In genomic region chr4:41711705-41712375, GRCm38 (mm10) we compare ENCODE assay signal across 8 mouse cellular contexts. TPM values are rescaled to one million over a fixed set of nuclear protein-coding genes. Genes with fewer than 3 reads are reported as not detected.
DNase-seq lines count a peak whose midpoint lies in the region; ATAC-seq and TF ChIP-seq lines count a peak whose summit lies in the region.

No protein-coding gene starts in this region.

- H3K79me2 ChIP-seq in liver, adult 2 months (ENCODE audit: control insufficient read depth, insufficient read depth, low read length), result peaks cover 2% of the 10 kb centered on the region; the same call in 1 of the 2 replicates

- WGBS in liver, adult 2 months, result 50% methylated on average over 16 of the region's 16 CpGs
- WGBS in embryonic facial prominence, embryonic 10.5 days, result 82% methylated on average over 16 of the region's 16 CpGs
- WGBS in intestine, embryonic 16.5 days, result 72% methylated on average over 16 of the region's 16 CpGs
- WGBS in olfactory bulb, adult 2 months, result 52% methylated on average over 16 of the region's 16 CpGs

- no peak for ATAC-seq in intestine, embryonic 16.5 days
- ATAC-seq in inflammation-experienced regulatory T-cells, adult 6 months, result no peak

- no peaks in the 10 kb centered on the region for H3K9me3 ChIP-seq in embryonic facial prominence, embryonic 10.5 days
- no peaks in the 10 kb centered on the region for H3K9me3 ChIP-seq in intestine, embryonic 16.5 days (ENCODE audit: control insufficient read depth, low read length)

- H3K4me2 ChIP-seq in intestine, embryonic 16.5 days (ENCODE audit: low read depth, low read length), result peak overlapping the region; percentile 88

- no peak for TF ChIP-seq POLR2A in liver, adult 2 months (IDR thresholded peaks at IDR 0.05; ENCODE audit: extremely low read depth, insufficient read depth, low read length)
- no peak for TF ChIP-seq POLR2A in olfactory bulb, adult 2 months (IDR thresholded peaks at IDR 0.05; ENCODE audit: insufficient read depth, low read depth, low read length)

- peak overlapping the region; percentile 76 for H3K9ac ChIP-seq in liver, adult 2 months (ENCODE audit: low read depth, low read length)
- peak overlapping the region; percentile 95 for H3K9ac ChIP-seq in intestine, embryonic 16.5 days (ENCODE audit: low read depth, low read length)

- H3K36me3 ChIP-seq in liver, adult 2 months (ENCODE audit: control insufficient read depth, insufficient read depth, low read length), result no peaks in the 10 kb centered on the region
- peaks cover 34% of the 10 kb centered on the region for H3K36me3 ChIP-seq in embryonic facial prominence, embryonic 10.5 days (replicated peaks)
- no peaks in the 10 kb centered on the region; the same call in 1 of the 2 replicates for H3K36me3 ChIP-seq in intestine, embryonic 16.5 days (ENCODE audit: control insufficient read depth, insufficient read depth, low read length)

- H3K4me3 ChIP-seq in liver, adult 2 months (ENCODE audit: insufficient read depth, low read depth, low read length), result peak overlapping the region; percentile 34; the same call in 1 of the 2 replicates
- peak overlapping the region; percentile 89 for H3K4me3 ChIP-seq in embryonic facial prominence, embryonic 10.5 days
- H3K4me3 ChIP-seq in intestine, embryonic 16.5 days (ENCODE audit: low read length), result peak overlapping the region; percentile 77
- H3K4me3 ChIP-seq in olfactory bulb, adult 2 months (ENCODE audit: insufficient read depth, low read depth, low read length), result peak overlapping the region; percentile 94

- DNase-seq in liver, adult 2 months (ENCODE audit: extremely low read depth, low read depth, low spot score), result peak; percentile 28
- no peak for DNase-seq in liver
- DNase-seq in embryonic facial prominence, embryonic 10.5 days (ENCODE audit: low spot score), result no peak
- no peak for DNase-seq in adrenal gland, adult 2 months
- DNase-seq in urinary bladder, postnatal 14 days (ENCODE audit: low spot score), result no peak

- H3K27ac ChIP-seq in liver, adult 2 months (replicated peaks; ENCODE audit: insufficient read depth, low read depth, low read length), result no peak overlapping the region
- H3K27ac ChIP-seq in embryonic facial prominence, embryonic 10.5 days (replicated peaks), result peak overlapping the region; percentile 96; the same call in 1 of the 2 replicates
- no peak overlapping the region for H3K27ac ChIP-seq in intestine, embryonic 16.5 days (ENCODE audit: low read length)
- H3K27ac ChIP-seq in olfactory bulb, adult 2 months (ENCODE audit: insufficient read depth, low read depth, low read length), result no peak overlapping the region

- TF ChIP-seq CTCF in liver, adult 2 months (IDR thresholded peaks at IDR 0.05; ENCODE audit: low read depth, low read length), result no peak
- TF ChIP-seq CTCF in olfactory bulb, adult 2 months (IDR thresholded peaks at IDR 0.05; ENCODE audit: insufficient read depth, low read depth, low read length), result no peak

- peaks cover 10% of the 10 kb centered on the region for H3K4me1 ChIP-seq in liver, adult 2 months (ENCODE audit: control insufficient read depth, insufficient read depth, low read length)
- H3K4me1 ChIP-seq in embryonic facial prominence, embryonic 10.5 days, result peaks cover 63% of the 10 kb centered on the region
- H3K4me1 ChIP-seq in intestine, embryonic 16.5 days (ENCODE audit: control insufficient read depth, insufficient read depth, low read length), result peaks cover 21% of the 10 kb centered on the region
- H3K4me1 ChIP-seq in olfactory bulb, adult 2 months (ENCODE audit: control insufficient read depth, insufficient read depth, low read length), result peaks cover 12% of the 10 kb centered on the region

- no peaks in the 10 kb centered on the region for H3K27me3 ChIP-seq in liver, adult 2 months (ENCODE audit: control insufficient read depth, insufficient read depth, low read length)
- peaks cover 10% of the 10 kb centered on the region for H3K27me3 ChIP-seq in embryonic facial prominence, embryonic 10.5 days (replicated peaks; ENCODE audit: low read depth, poor library complexity, severe bottlenecking)
- no peaks in the 10 kb centered on the region for H3K27me3 ChIP-seq in intestine, embryonic 16.5 days (replicated peaks; ENCODE audit: control insufficient read depth, insufficient read depth, low read length)

RNA-seq across cellular contexts. Expression of gene Rpp25l, which starts 1.5 kb away (rescaled TPM):
- total RNA-seq in liver, adult 2 months (2014; rRNA removed), result 20.5 and 21.4 TPM in 2 replicates
- polyA plus RNA-seq in liver, adult 2 months (2012; rRNA removed), result 59.1 and 60.6 TPM in 2 replicates
- polyA plus RNA-seq in embryonic facial prominence, embryonic 10.5 days (2016; fragmentation: Nextera tagmentation; extraction: Ambion mirVana), result 91.2 and 91.9 TPM in 2 replicates
- 57.5 and 64.9 TPM in 2 replicates for polyA plus RNA-seq in intestine, embryonic 16.5 days (2015; fragmentation: Nextera tagmentation; extraction: Ambion mirVana)
- not detected in 2 replicates for polyA plus RNA-seq in olfactory bulb, adult 2 months (2012; ENCODE audit: insufficient read depth, insufficient read length, low replicate concordance, missing spikeins)
- total RNA-seq in adrenal gland, adult 2 months (2021), result 10 to 100 TPM; 31.0 to 38.6 TPM
- 61.9 and 70.1 TPM in 2 replicates for polyA plus RNA-seq in adrenal gland, adult 2 months (2012; rRNA removed)
- 10 to 100 TPM; 51.3 to 65.6 (median 54.5) TPM for polyA plus RNA-seq in inflammation-experienced regulatory T-cells, adult 6 months (2017; shearing (Covaris generic))

RNA-seq across cellular contexts. Expression of gene Dctn3, which starts 11.1 kb away (rescaled TPM):
- total RNA-seq in liver, adult 2 months (2014; rRNA removed), result 33.4 and 40.2 TPM in 2 replicates
- 43.2 and 44.5 TPM in 2 replicates for polyA plus RNA-seq in liver, adult 2 months (2012; rRNA removed)
- 133 and 140 TPM in 2 replicates for polyA plus RNA-seq in embryonic facial prominence, embryonic 10.5 days (2016; fragmentation: Nextera tagmentation; extraction: Ambion mirVana)
- polyA plus RNA-seq in intestine, embryonic 16.5 days (2015; fragmentation: Nextera tagmentation; extraction: Ambion mirVana), result 136 and 143 TPM in 2 replicates
- polyA plus RNA-seq in olfactory bulb, adult 2 months (2012; ENCODE audit: insufficient read depth, insufficient read length, low replicate concordance, missing spikeins), result not detected in 2 replicates
- total RNA-seq in adrenal gland, adult 2 months (2021), result 100 to 1,000 TPM; 105 to 128 TPM
- 51.7 and 60.7 TPM in 2 replicates for polyA plus RNA-seq in adrenal gland, adult 2 months (2012; rRNA removed)
- 100 to 1,000 TPM in 1 of 3 experiments, 10 to 100 TPM in 2; 88.8 to 122 (median 95.5) TPM for polyA plus RNA-seq in inflammation-experienced regulatory T-cells, adult 6 months (2017; shearing (Covaris generic))

RNA-seq across cellular contexts. Expression of gene Il11ra1, which starts 12.1 kb away (rescaled TPM):
- 38.6 and 42.4 TPM in 2 replicates for total RNA-seq in liver, adult 2 months (2014; rRNA removed)
- polyA plus RNA-seq in liver, adult 2 months (2012; rRNA removed), result 129 and 155 TPM in 2 replicates
- 146 and 188 TPM in 2 replicates for polyA plus RNA-seq in embryonic facial prominence, embryonic 10.5 days (2016; fragmentation: Nextera tagmentation; extraction: Ambion mirVana)
- polyA plus RNA-seq in intestine, embryonic 16.5 days (2015; fragmentation: Nextera tagmentation; extraction: Ambion mirVana), result 113 and 125 TPM in 2 replicates
- not detected in 2 replicates for polyA plus RNA-seq in olfactory bulb, adult 2 months (2012; ENCODE audit: insufficient read depth, insufficient read length, low replicate concordance, missing spikeins)
- 10 to 100 TPM; 53.0 to 90.8 TPM for total RNA-seq in adrenal gland, adult 2 months (2021)
- 198 and 290 TPM in 2 replicates for polyA plus RNA-seq in adrenal gland, adult 2 months (2012; rRNA removed)
- polyA plus RNA-seq in inflammation-experienced regulatory T-cells, adult 6 months (2017; shearing (Covaris generic)), result 10 to 100 TPM in 1 of 3 experiments, 1 to 10 TPM in 2; 4.0 to 13.8 (median 7.7) TPM

RNA-seq across cellular contexts. Expression of gene Cntfr, which starts 15.0 kb away (rescaled TPM):
- total RNA-seq in liver, adult 2 months (2014; rRNA removed), result 0.74 and 0.87 TPM in 2 replicates
- 1.8 and 2.3 TPM in 2 replicates for polyA plus RNA-seq in liver, adult 2 months (2012; rRNA removed)
- 8.6 and 11.1 TPM in 2 replicates for polyA plus RNA-seq in embryonic facial prominence, embryonic 10.5 days (2016; fragmentation: Nextera tagmentation; extraction: Ambion mirVana)
- polyA plus RNA-seq in intestine, embryonic 16.5 days (2015; fragmentation: Nextera tagmentation; extraction: Ambion mirVana), result 5.5 and 5.6 TPM in 2 replicates
- not detected in 2 replicates for polyA plus RNA-seq in olfactory bulb, adult 2 months (2012; ENCODE audit: insufficient read depth, insufficient read length, low replicate concordance, missing spikeins)
- total RNA-seq in adrenal gland, adult 2 months (2021), result 10 to 100 TPM; 37.6 to 62.3 TPM
- 70.6 and 72.3 TPM in 2 replicates for polyA plus RNA-seq in adrenal gland, adult 2 months (2012; rRNA removed)
- not detected for polyA plus RNA-seq in inflammation-experienced regulatory T-cells, adult 6 months (2017; shearing (Covaris generic))

RNA-seq across cellular contexts. Expression of gene Arid3c, which starts 19.1 kb away (rescaled TPM):
- total RNA-seq in liver, adult 2 months (2014; rRNA removed), result not detected in 2 replicates
- not detected in 2 replicates for polyA plus RNA-seq in liver, adult 2 months (2012; rRNA removed)
- polyA plus RNA-seq in embryonic facial prominence, embryonic 10.5 days (2016; fragmentation: Nextera tagmentation; extraction: Ambion mirVana), result 0.50 and 0.86 TPM in 2 replicates
- not detected in 2 replicates for polyA plus RNA-seq in intestine, embryonic 16.5 days (2015; fragmentation: Nextera tagmentation; extraction: Ambion mirVana)
- polyA plus RNA-seq in olfactory bulb, adult 2 months (2012; ENCODE audit: insufficient read depth, insufficient read length, low replicate concordance, missing spikeins), result not detected in 2 replicates
- total RNA-seq in adrenal gland, adult 2 months (2021), result not detected
- polyA plus RNA-seq in adrenal gland, adult 2 months (2012; rRNA removed), result not detected in 2 replicates
- polyA plus RNA-seq in inflammation-experienced regulatory T-cells, adult 6 months (2017; shearing (Covaris generic)), result not detected

Comparison
In these comparisons a context has a peak if more than half of its experiments do, and no peak if none do; other contexts are left out.
1. H3K4me3 ChIP-seq: peak in every context shown above with its lines; median percentile 94 in olfactory bulb, adult 2 months; 89 in embryonic facial prominence, embryonic 10.5 days; 77 in intestine, embryonic 16.5 days; 34 in liver, adult 2 months.
2. RNA of gene Rpp25l, which starts 1.5 kb away (polyA plus RNA-seq): 91.2 to 91.9 TPM in embryonic facial prominence, embryonic 10.5 days, 57.5 to 64.9 TPM in intestine, embryonic 16.5 days, 61.9 to 70.1 TPM in adrenal gland, adult 2 months, 59.1 to 60.6 TPM in liver, adult 2 months and 51.3 to 65.6 TPM in inflammation-experienced regulatory T-cells, adult 6 months; not detected in olfactory bulb, adult 2 months; every median in the first group is over 10 times any median in the second.
3. RNA of gene Dctn3, which starts 11.1 kb away (polyA plus RNA-seq): 136 to 143 TPM in intestine, embryonic 16.5 days, 133 to 140 TPM in embryonic facial prominence, embryonic 10.5 days, 88.8 to 122 TPM in inflammation-experienced regulatory T-cells, adult 6 months, 51.7 to 60.7 TPM in adrenal gland, adult 2 months and 43.2 to 44.5 TPM in liver, adult 2 months; not detected in olfactory bulb, adult 2 months; every median in the first group is over 10 times any median in the second.